Mouse (Mus musculus) lung, embryonic 15.5 days (tissue): ENCODE results near the gene Hdac9. TPM values are rescaled to one million over a fixed set of nuclear protein-coding genes. Genes with fewer than 3 reads are reported as not detected.
"Not testable (repeated sequence)": the region's sequence is repeated elsewhere in the genome, so short reads cannot be mapped to it uniquely, and the experiment has no call there.

Experiments
- ATAC-seq: fragments of 200-750 bp; cut with Nextera tagmentation; 2 replicates; pipeline ENCODE4 v1.8.0; 2017; ENCODE audit warnings: moderate number of reproducible peaks, borderline replicate concordance; ENCODE audit not compliant: low FRiP score, low TSS enrichment; ENCODE audit errors: extremely low read depth
- H3K27ac ChIP-seq: fragments of 300-500 bp; sonication (generic); 2 replicates; pipeline ENCODE4 v1.5.1; 2015; ENCODE audit warnings: moderate library complexity, mild to moderate bottlenecking, inconsistent platforms
- H3K27me3 ChIP-seq: fragments of 300-500 bp; sonication (generic); 2 replicates; pipeline ENCODE4 v1.6.1; 2015; ENCODE audit warnings: inconsistent platforms
- H3K36me3 ChIP-seq: fragments of 300-500 bp; sonication (generic); 2 replicates; pipeline ENCODE4 v1.6.1; 2015; ENCODE audit warnings: inconsistent platforms
- H3K4me1 ChIP-seq: fragments of 300-500 bp; sonication (generic); 2 replicates; pipeline ENCODE4 v1.6.1; 2015; ENCODE audit warnings: inconsistent platforms
- H3K4me2 ChIP-seq: fragments of 300-500 bp; sonication (generic); 2 replicates; pipeline ENCODE4 v1.6.1; 2015; ENCODE audit warnings: inconsistent platforms, mild to moderate bottlenecking, moderate library complexity
- H3K4me3 ChIP-seq: fragments of 300-500 bp; sonication (generic); 2 replicates; pipeline ENCODE4 v1.5.1; 2015; ENCODE audit warnings: mild to moderate bottlenecking, inconsistent platforms
- H3K9ac ChIP-seq: fragments of 300-500 bp; sonication (generic); 2 replicates; pipeline ENCODE4 v1.6.1; 2015; ENCODE audit warnings: inconsistent platforms
- H3K9me3 ChIP-seq: fragments of 300-500 bp; sonication (generic); 2 replicates; pipeline ENCODE4 v1.6.1; 2016; ENCODE audit warnings: inconsistent platforms
- WGBS: fragments of 180-500 bp; shearing (Covaris S2); methylation state at CpG from one replicate; pipeline ENCODE4 v1.1.7; 2015; 5-methylcytosine and 5-hydroxymethylcytosine counted together
- polyA plus RNA-seq: library from polyadenylated mRNA; unstranded; fragments of >200 nt; fragmentation: Nextera tagmentation; extraction: Ambion mirVana; gene quantifications from 2 replicates; pipeline ENCODE4 v1.2.1, GENCODE M21; 2015

The Hdac9 gene
- polyA plus RNA-seq, 1 experiment from 2014 or later: 7.5 TPM

DNA sequence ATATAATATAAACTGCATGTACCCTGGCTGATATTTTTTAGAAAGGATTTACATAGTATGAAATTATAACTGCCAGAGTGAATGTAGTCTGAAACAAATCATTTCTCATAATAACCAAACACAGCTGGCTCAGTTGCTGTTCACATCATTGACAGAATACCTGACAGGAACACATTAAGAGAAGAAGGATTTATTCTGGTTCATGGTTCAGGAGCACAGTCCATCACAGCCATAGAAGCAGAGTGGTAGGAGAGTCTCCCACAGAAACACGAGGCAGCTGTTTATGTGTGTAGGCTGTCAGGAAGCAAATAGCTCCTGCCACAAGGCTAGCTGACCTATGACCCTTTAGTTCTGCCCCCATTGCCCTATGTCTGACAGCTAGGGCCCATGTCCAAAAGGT is 803.6 kb downstream of the Hdac9 start:
- H3K4me1 ChIP-seq: no peaks in the 10 kb centered on the region
- no peaks in the 10 kb centered on the region for H3K27me3 ChIP-seq
- H3K9ac ChIP-seq: no peak overlapping the region
- no peaks in the 10 kb centered on the region for H3K9me3 ChIP-seq
- no peak for ATAC-seq
- H3K27ac ChIP-seq: no peak overlapping the region
- no peak overlapping the region for H3K4me3 ChIP-seq
- no peaks in the 10 kb centered on the region for H3K36me3 ChIP-seq
- no peak overlapping the region for H3K4me2 ChIP-seq
- WGBS: 6% methylated on average over 1 of the region's 1 CpGs

DNA sequence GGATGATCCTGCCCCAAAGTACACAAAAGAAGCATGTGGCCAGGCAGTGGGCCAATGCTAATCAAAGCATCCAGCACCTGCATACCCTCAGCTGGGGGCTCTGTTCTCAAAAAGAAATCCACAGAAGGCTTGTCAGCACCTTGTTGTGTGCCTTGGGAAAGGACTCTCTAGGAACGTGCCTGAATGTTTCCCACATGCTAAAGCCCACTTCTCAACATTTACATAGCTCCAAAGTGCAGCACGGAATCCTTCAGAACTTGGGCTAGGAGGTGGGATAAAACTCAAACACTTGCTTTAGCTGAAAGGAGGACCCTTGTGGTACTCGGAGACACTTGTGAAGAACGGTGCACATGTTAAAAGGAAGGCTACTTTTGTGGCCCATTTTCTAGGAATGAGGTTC is 823.9 kb downstream of the Hdac9 start:
- ATAC-seq: peak; percentile 52
- WGBS: 49% methylated on average over 4 of the region's 4 CpGs

DNA sequence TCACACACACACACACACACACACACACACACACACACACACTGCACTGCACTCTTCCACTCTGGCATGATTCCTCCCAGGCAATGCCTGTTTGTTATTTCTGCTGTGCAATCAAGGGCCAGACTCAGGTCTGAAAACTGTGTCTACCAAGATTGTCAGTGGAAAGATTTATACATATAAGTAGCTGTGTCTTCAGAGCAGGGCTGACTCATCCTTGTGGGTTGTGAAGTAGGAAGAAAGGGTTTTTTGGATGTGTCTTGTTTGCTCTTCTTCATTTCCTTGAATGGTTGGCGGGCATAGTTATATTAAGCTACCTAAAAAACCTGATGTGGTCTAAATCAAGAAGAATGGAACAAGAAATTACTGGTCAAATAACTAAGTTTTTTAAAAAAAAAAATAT is 825.0 kb downstream of the Hdac9 start:
- no peak for ATAC-seq
- Histone ChIP-seq H3K9ac (no peak overlapping the region), H3K36me3 (no peaks in the 10 kb centered on the region), H3K9me3 (no peaks in the 10 kb centered on the region), H3K4me2 (no peak overlapping the region), H3K4me3 (no peak overlapping the region), H3K4me1 (no peaks in the 10 kb centered on the region), H3K27me3 (no peaks in the 10 kb centered on the region), H3K27ac (no peak overlapping the region)
- 64% methylated on average over 1 of the region's 1 CpGs for WGBS

More for the DNA sequence above, 823.9 kb downstream of the Hdac9 start:
- H3K4me2 ChIP-seq: no peak overlapping the region
- no peak overlapping the region for H3K27ac ChIP-seq
- H3K4me3 ChIP-seq: no peak overlapping the region
- H3K27me3 ChIP-seq: no peaks in the 10 kb centered on the region
- no peaks in the 10 kb centered on the region for H3K9me3 ChIP-seq
- H3K4me1 ChIP-seq: no peaks in the 10 kb centered on the region
- H3K9ac ChIP-seq: no peak overlapping the region
- H3K36me3 ChIP-seq: no peaks in the 10 kb centered on the region

DNA sequence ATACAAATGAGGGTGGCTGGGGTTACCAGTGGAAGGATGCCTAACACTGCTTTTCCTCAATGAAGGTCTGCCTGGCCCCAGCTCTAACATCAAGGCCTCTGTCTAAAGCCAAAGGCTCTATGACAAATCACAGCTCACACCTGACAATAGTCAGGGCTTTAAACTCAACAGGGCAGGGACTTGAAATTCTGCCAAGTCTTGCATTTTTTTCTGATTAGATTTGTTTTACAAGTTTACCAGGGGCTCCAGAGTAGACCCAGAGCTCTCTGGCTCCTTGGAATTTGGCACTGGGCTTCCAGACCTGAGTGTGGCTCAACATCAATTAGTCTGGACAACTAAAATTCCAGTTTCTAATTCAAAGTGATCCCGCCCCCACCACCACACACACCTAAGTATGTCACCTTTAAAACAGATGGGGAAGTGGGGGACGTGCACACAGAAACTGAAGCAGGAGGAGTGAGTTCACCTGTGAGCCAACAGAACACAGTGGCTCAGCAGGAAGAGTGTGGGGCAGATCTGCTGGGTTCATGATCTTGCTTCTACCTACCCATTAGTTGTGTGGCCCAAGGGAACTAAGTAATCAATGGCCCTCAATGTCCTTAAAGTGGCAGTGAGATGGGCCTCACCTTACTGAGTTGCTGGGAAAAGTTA is 829.5 kb downstream of the Hdac9 start:
- no peaks in the 10 kb centered on the region for H3K36me3 ChIP-seq
- no peaks in the 10 kb centered on the region for H3K27me3 ChIP-seq
- no peak overlapping the region for H3K27ac ChIP-seq
- ATAC-seq: peak; percentile 75
- no peaks in the 10 kb centered on the region for H3K4me1 ChIP-seq
- H3K9ac ChIP-seq: no peak overlapping the region
- 57% methylated on average over 2 of the region's 2 CpGs for WGBS
- no peak overlapping the region for H3K4me3 ChIP-seq
- no peaks in the 10 kb centered on the region for H3K9me3 ChIP-seq
- H3K4me2 ChIP-seq: no peak overlapping the region

DNA sequence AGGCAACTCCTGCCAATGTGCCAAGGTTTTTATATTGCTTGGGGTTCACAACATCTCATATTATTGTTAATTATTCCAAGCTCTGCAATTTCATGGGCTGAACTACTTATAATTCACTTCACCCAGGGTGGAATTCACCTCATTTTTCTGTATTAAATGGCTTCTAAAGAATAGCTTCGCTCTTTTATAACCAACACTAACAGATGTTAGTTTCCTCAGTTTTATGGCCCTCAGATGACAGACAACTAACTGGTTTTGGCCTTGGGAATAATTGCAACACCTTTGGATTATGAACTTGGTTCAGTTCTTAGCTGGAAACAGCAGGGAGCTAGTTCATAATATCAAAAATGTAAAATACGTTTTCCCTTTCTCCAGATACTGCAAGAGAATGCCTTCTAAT is 839.9 kb downstream of the Hdac9 start:
- WGBS: 86% methylated on average over 2 of the region's 2 CpGs

DNA sequence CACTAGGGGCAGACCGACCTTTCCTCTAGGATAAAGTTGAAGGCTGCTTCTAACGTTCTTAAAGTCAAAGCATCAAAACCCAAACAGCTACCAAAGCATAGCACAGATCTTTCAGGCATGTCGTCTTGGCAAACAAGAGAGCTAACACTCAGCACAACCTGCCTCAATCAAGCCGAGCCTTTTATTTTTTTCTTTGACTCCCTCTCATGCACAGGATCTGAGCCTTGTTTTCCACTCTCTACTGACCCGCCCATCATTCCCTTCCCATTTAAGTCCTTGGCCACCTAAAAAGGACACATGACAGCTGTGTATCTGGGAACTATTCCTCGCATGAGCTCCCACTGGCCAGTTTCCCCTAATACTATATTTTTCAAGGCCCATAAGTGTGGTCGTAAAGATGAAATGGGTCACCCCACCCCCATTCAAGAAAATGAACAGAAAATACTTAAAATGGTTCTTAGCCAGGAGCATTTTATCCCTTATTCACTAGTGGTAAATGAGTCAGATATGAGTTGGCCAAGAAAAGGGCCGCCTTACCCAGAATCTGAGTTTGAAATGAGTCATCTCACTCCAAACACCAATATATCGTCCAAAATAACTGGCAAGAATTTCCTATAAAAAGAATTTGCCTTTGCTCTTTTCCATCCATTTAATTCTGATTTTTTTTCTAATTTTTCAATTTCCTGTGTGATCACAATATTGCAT is 840.9 kb downstream of the Hdac9 start:
- Histone ChIP-seq H3K9me3 (no peaks in the 10 kb centered on the region), H3K27ac (no peak overlapping the region), H3K4me3 (no peak overlapping the region), H3K27me3 (no peaks in the 10 kb centered on the region), H3K9ac (no peak overlapping the region), H3K36me3 (no peaks in the 10 kb centered on the region), H3K4me1 (no peaks in the 10 kb centered on the region), H3K4me2 (no peak overlapping the region)
- ATAC-seq: no peak
- 68% methylated on average over 9 of the region's 9 CpGs for WGBS

More for the DNA sequence above, 839.9 kb downstream of the Hdac9 start:
- no peak overlapping the region for H3K4me2 ChIP-seq
- H3K4me3 ChIP-seq: no peak overlapping the region
- no peaks in the 10 kb centered on the region for H3K36me3 ChIP-seq
- no peaks in the 10 kb centered on the region for H3K9me3 ChIP-seq
- no peaks in the 10 kb centered on the region for H3K4me1 ChIP-seq
- H3K9ac ChIP-seq: no peak overlapping the region
- no peak for ATAC-seq
- H3K27me3 ChIP-seq: no peaks in the 10 kb centered on the region
- H3K27ac ChIP-seq: no peak overlapping the region

DNA sequence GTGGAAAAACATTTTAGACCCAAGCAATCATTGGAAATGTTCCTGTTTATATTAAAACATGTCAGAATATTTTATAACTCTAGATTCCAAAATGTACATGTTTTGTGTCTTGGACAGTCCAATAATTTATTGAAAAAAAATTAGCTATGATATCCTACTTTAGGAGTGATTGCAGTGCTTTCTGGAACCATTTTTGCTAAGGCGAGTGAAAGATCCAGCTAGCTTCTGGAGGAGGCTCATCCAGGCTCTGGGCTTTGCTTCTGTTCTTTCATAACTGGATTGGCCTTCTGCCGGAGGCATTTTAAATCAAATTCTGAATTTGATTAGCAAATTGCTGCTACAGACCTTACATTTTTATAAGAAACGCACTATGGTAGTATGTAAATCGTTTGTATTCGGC is 864.4 kb downstream of the Hdac9 start:
- Histone ChIP-seq H3K9me3 (no peaks in the 10 kb centered on the region), H3K4me3 (no peak overlapping the region), H3K4me2 (no peak overlapping the region), H3K36me3 (no peaks in the 10 kb centered on the region), H3K9ac (no peak overlapping the region), H3K4me1 (peaks cover 8% of the 10 kb centered on the region; the same call in 1 of the 2 replicates), H3K27me3 (no peaks in the 10 kb centered on the region), H3K27ac (no peak overlapping the region)
- peak; percentile 59; the same call in 1 of the 2 replicates for ATAC-seq
- 63% methylated on average over 5 of the region's 5 CpGs for WGBS

DNA sequence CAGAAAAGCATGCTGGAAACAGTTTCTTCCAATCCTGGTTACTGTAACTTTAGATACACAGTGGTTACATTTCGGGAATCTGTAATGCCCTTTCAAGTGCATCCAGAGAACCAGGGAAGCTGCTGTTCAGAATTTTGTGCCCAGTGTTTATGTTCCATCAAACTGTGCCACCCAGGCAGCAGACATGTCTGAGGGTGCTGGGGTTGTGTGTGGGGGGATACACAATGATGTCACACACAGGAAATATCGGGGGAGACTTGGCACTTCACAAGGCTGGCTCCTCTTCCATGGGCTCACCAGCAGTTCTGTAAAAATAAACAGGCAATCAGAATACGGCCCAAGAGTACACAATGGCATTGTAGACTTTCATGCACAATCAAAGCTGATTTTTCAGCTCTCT is 864.9 kb downstream of the Hdac9 start:
- WGBS: 35% methylated on average over 3 of the region's 3 CpGs
- peak; percentile 81; the same call in 1 of the 2 replicates for ATAC-seq
- Histone ChIP-seq H3K4me3 (no peak overlapping the region), H3K9ac (no peak overlapping the region), H3K27me3 (no peaks in the 10 kb centered on the region), H3K4me2 (peak overlapping the region; percentile 16; the same call in 1 of the 2 replicates), H3K27ac (peak overlapping the region; percentile 55), H3K36me3 (no peaks in the 10 kb centered on the region), H3K9me3 (no peaks in the 10 kb centered on the region), H3K4me1 (peaks cover 8% of the 10 kb centered on the region; the same call in 1 of the 2 replicates)

DNA sequence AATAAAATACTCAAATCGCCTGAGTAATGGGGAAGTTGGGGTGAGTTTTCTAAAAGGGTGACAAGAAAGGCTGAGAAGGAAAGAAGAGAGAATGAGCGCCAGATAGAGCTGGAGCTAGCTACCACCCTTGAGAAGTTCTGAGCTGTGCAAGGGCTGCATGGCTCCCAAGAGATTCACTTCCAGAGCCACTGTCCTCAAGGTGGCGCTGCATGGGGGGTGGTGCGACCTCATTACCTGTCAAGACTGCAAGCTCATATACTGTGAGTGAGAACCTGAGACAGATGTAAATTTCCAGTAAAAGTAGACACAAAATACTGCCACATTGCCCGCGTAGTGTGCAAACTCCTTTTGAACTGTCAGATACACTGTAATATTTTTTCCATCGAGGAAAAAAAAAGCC is 865.8 kb downstream of the Hdac9 start:
- no peak for ATAC-seq
- WGBS: 58% methylated on average over 7 of the region's 7 CpGs
- Histone ChIP-seq H3K4me3 (no peak overlapping the region), H3K27me3 (no peaks in the 10 kb centered on the region), H3K9me3 (no peaks in the 10 kb centered on the region), H3K4me1 (peaks cover 8% of the 10 kb centered on the region; the same call in 1 of the 2 replicates), H3K9ac (no peak overlapping the region), H3K27ac (no peak overlapping the region), H3K36me3 (no peaks in the 10 kb centered on the region), H3K4me2 (no peak overlapping the region)

DNA sequence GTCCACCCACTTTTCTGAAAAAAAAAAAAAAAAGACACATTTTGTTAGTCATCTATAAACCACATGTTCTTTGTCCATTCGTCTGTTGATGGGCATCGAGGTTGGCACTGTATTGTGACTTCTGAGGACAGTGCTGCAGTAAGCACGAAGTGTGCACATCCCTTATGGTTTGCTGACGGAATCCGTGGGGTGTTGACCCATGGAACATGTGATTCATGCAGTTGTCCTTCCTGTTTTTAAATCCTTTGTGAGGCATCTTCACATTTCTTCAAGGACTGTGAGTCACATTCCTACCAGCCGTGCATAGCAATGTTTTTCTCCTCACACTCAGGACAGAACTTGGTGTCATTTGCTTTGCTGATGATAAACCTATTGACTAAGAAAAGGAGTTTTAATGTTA is 875.9 kb downstream of the Hdac9 start:
- no peak overlapping the region for H3K9ac ChIP-seq
- H3K4me1 ChIP-seq: no peaks in the 10 kb centered on the region
- H3K4me2 ChIP-seq: no peak overlapping the region
- no peak for ATAC-seq
- H3K36me3 ChIP-seq: no peaks in the 10 kb centered on the region
- no peak overlapping the region for H3K4me3 ChIP-seq
- WGBS: 76% methylated on average over 6 of the region's 6 CpGs
- no peaks in the 10 kb centered on the region for H3K27me3 ChIP-seq
- no peak overlapping the region for H3K27ac ChIP-seq
- no peaks in the 10 kb centered on the region for H3K9me3 ChIP-seq

DNA sequence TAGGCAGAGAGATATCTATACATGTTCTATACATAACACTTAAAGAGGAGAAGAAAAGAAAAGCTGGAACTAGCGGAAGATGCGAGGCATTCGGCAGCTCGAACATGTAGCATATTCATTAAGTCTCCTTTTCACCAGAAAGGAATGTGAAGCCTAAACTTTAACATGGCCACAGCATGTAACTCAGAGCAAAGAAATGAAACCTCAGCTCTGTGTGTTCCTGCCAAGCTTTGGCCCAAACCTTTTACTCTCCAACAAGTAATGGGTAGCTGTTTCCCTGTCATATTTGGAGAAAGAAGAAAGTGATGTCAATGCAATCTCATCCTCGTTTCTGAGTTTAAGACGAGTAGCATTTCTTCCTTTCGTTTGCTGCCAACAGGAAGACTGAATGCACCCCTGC is 876.8 kb downstream of the Hdac9 start:
- H3K4me1 ChIP-seq: no peaks in the 10 kb centered on the region
- H3K4me2 ChIP-seq: no peak overlapping the region
- no peaks in the 10 kb centered on the region for H3K9me3 ChIP-seq
- no peaks in the 10 kb centered on the region for H3K27me3 ChIP-seq
- no peaks in the 10 kb centered on the region for H3K36me3 ChIP-seq
- H3K4me3 ChIP-seq: no peak overlapping the region
- WGBS: 58% methylated on average over 7 of the region's 7 CpGs
- H3K27ac ChIP-seq: no peak overlapping the region
- no peak overlapping the region for H3K9ac ChIP-seq
- ATAC-seq: no peak

DNA sequence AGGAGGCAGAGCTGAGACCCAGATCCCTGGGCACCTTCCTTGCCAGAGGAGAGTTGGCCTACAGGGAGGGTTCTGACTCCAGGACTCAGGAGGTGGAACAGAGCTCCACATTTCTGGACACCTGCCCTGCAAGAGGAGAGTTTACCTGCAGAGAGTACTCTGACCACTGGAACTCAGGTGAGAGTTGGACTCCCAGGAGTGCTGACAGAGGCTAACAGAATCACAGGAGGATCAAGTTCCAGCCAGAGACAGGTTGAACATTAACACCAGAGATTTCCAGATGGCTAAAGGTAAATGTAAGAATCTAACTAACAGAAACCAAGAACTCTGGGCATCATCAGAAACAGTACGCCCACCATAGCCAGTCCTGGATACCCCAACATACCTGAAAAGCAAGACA is 907.1 kb downstream of the Hdac9 start:
- WGBS: 97% methylated on average over 1 of the region's 1 CpGs
- not testable (repeated sequence) for H3K4me3 ChIP-seq, H3K27ac ChIP-seq, H3K9me3 ChIP-seq, H3K9ac ChIP-seq, H3K27me3 ChIP-seq, H3K4me1 ChIP-seq, H3K36me3 ChIP-seq, ATAC-seq, H3K4me2 ChIP-seq
